Mouse (Mus musculus) forebrain, postnatal 0 days (tissue): ENCODE data around the gene Nos1ap. TPM values are rescaled to one million over a fixed set of nuclear protein-coding genes. Genes with fewer than 3 reads are reported as not detected.

ENCODE experiments used
- ATAC-seq: fragments of 200-750 bp; cut with Nextera tagmentation; 2 replicates; pipeline ENCODE4 v1.8.0; 2017; ENCODE audit warnings: mild to moderate bottlenecking, moderate library complexity
- DNase-seq: peaks from one replicate; pipeline ENCODE4 v3.0.0-alpha.2; 2015
- H3K27ac ChIP-seq: fragments of 300-500 bp; sonication (generic); 2 replicates; pipeline ENCODE4 v1.5.1; 2014; ENCODE audit warnings: low read depth, mild to moderate bottlenecking, antibody characterized with exemption, low read length, moderate library complexity, mixed read lengths
- H3K27me3 ChIP-seq: fragments of 300-500 bp; sonication (generic); 2 replicates; pipeline ENCODE4 v1.6.1; 2014; ENCODE audit warnings: mild to moderate bottlenecking, low read length, mixed read lengths; ENCODE audit not compliant: insufficient read depth
- H3K36me3 ChIP-seq: fragments of 300-500 bp; sonication (generic); 2 replicates; pipeline ENCODE4 v1.6.1; 2014; ENCODE audit warnings: mild to moderate bottlenecking, moderate library complexity; ENCODE audit not compliant: insufficient read depth
- H3K4me1 ChIP-seq: fragments of 300-500 bp; sonication (generic); 2 replicates; pipeline ENCODE4 v1.6.1; 2014; ENCODE audit warnings: antibody characterized with exemption; ENCODE audit not compliant: insufficient read depth
- H3K4me2 ChIP-seq: fragments of 300-500 bp; sonication (generic); 2 replicates; pipeline ENCODE4 v1.6.1; 2014; ENCODE audit warnings: low read depth, mild to moderate bottlenecking, moderate library complexity
- H3K4me3 ChIP-seq: fragments of 300-500 bp; sonication (generic); 2 replicates; pipeline ENCODE4 v1.5.1; 2014; ENCODE audit warnings: low read depth, low read length, mixed read lengths
- H3K9ac ChIP-seq: fragments of 300-500 bp; sonication (generic); 2 replicates; pipeline ENCODE4 v1.6.1; 2014; ENCODE audit warnings: mild to moderate bottlenecking
- H3K9me3 ChIP-seq: fragments of 300-500 bp; sonication (generic); 2 replicates; pipeline ENCODE4 v1.6.1; 2016; ENCODE audit warnings: low read length
- CTCF ChIP-seq: sonication (generic); IDR thresholded peaks from 2 replicates; pipeline ENCODE4 v1.5.1; 2016; ENCODE audit warnings: antibody characterized with exemption, control low read depth, low read depth
- WGBS: fragments of 180-500 bp; shearing (Covaris S2); extraction: QIAGEN DNeasy Blood & Tissue Kit; methylation state at CpG from one replicate; pipeline ENCODE4 v1.1.7; 2014; 5-methylcytosine and 5-hydroxymethylcytosine counted together
- polyA plus RNA-seq: library from polyadenylated mRNA; unstranded; fragments of >200 nt; fragmentation: Nextera tagmentation; extraction: Ambion mirVana; gene quantifications from 2 replicates; pipeline ENCODE4 v1.2.1, GENCODE M21; 2015
- total RNA-seq: library from RNA; depleted of rRNA; stranded (reverse); fragments of >200 nt; gene quantifications from 2 replicates; pipeline ENCODE4 v1.2.3, GENCODE M21; 2014

Gene Nos1ap
- total and polyA plus RNA-seq, 2 experiments from 2014 or later = 12.4 to 14.8 TPM

DNA sequence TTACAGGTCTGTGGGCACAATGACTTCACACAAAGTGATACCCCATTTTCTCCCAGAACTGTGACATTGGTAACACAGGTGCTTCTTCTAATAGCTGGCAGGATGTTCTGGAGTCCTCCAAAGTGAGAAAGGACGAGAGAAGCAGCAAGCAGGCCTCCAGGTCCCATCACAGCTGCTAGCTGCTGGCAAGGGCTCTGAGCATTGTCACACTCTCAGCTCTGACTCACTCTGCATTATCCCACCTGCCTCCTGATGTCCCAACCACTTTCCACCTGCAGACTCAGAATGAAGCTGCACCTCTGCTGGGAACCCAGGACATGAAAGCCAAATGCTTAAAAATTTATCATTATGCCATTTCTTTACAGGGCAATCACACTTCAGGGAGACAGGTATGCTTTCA, 195.0 kb downstream of the Nos1ap start:
- no peaks in the 10 kb centered on the region for H3K27me3 ChIP-seq
- no peak overlapping the region for H3K27ac ChIP-seq
- no peak overlapping the region for H3K9ac ChIP-seq
- no peak for TF ChIP-seq CTCF
- no peaks in the 10 kb centered on the region for H3K4me1 ChIP-seq
- DNase-seq (no peak), ATAC-seq (no peak)
- H3K9me3 ChIP-seq = no peaks in the 10 kb centered on the region
- H3K4me2 ChIP-seq = no peak overlapping the region
- WGBS = 52% methylated on average over 1 of the region's 1 CpGs
- H3K4me3 ChIP-seq = no peak overlapping the region
- no peaks in the 10 kb centered on the region for H3K36me3 ChIP-seq

DNA sequence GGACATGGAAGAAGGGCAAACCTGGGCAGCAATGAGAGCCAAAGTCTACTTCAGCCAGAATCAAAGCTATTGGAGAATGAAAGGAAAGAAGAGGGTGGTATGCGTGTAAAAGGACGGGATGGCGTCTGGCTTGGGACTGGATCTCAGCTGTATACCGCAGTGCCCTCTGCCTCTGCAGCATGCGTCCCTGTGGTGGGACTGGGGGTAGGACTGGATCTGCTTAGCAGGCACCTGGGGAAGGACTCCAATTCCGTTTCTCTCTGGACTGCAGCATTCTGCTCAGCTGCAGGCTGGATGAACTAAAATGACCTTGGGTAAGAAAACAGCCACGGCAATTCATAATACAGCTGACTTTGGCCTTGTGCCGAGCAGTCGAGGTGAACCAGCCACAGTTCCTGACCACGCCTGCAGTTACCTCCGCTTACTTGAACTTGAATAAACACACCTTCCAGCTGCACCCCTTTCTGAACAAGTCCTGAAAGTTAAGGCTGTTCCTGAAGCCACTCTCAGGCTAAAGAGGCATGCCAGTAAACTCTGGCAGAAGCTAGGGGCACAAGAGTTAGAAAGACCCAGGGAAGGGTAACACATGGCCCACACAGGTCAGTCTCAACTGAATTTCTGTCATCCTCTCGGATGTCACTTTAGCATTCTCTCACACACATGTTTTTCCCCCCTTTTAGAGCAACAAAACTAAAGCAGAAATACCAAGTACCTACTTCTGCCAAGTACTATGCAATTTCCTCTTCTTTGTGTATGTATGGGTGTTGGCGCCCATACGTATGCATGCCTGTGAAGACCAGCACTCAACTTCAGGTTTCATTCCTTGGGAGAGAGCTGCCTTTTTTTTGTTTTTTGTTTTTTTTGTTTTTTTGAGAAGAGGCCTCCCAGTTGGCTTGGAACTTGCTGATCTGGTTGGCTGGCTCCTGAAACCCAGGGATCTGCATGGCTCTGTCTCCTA, 196.6 kb downstream of the Nos1ap start:
- DNase-seq = no peak
- ATAC-seq = no peak
- no peak overlapping the region for H3K4me2 ChIP-seq
- no peak overlapping the region for H3K27ac ChIP-seq
- TF ChIP-seq CTCF = no peak
- H3K4me3 ChIP-seq = no peak overlapping the region
- no peak overlapping the region for H3K9ac ChIP-seq
- WGBS = 80% methylated on average over 14 of the region's 14 CpGs
- H3K4me1 ChIP-seq = no peaks in the 10 kb centered on the region
- no peaks in the 10 kb centered on the region for H3K27me3 ChIP-seq
- H3K9me3 ChIP-seq = no peaks in the 10 kb centered on the region
- no peaks in the 10 kb centered on the region for H3K36me3 ChIP-seq

DNA sequence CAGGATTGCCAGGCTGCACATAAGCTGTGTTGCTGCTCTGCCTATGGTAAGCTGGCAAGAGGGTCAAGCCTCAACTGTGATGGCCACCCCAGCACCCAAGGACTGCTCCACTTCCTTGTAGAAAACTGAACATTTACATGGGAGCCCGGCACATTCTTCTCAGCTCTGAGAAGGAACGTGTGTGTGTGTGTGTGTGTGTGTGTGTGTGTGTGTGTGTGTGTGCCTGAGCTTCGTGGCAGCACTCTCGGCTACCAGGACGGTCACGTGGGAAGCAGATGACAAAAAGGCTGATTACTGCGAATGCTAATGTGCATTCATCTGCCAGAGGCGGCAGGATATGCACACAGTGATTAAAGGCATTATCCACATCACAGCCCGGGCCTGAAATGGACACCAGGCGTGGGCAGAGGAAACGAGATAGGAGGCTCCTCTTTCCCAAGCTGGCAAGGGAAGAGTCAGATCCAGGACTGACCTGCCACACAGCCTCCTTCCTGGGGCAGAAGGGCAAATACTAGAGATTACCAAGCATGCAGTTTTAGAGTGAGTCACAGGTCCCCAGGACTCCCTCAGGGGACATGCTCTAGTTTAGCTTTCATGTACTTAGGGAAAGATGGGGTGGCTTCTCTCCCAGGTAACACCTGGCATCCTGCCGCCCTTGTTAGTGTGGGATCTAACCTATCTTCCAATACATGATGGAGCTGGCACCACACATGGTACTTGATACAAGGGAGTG, 202.3 kb downstream of the Nos1ap start:
- Histone ChIP-seq H3K4me1 (peaks cover 8% of the 10 kb centered on the region; the same call in 1 of the 2 replicates), H3K27me3 (no peaks in the 10 kb centered on the region), H3K27ac (peak overlapping the region; percentile 66), H3K36me3 (no peaks in the 10 kb centered on the region), H3K4me2 (no peak overlapping the region), H3K9me3 (no peaks in the 10 kb centered on the region), H3K9ac (no peak overlapping the region), H3K4me3 (no peak overlapping the region)
- ATAC-seq (peak; percentile 93), DNase-seq (peak; percentile 83)
- peak; percentile 52 for TF ChIP-seq CTCF
- 13% methylated on average over 12 of the region's 12 CpGs for WGBS

DNA sequence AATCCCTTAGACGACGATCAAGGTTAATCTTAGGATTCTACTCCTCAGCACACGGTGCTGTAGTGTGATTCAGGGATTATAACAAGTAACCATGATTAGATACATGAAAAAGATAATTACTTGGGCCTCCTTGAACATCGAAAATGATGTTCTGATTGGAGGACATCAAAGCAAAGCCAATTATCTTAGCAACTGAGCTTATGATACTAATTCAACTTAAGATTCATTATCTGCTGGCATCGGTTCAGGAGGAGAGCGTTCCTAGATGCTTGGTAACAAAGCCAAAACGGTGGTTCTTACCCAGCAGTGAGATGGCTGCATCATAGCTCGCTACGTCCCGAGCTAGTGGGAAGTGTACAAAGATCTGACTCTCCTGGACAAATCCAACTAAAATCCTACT, 204.2 kb downstream of the Nos1ap start:
- ATAC-seq (peak; percentile 13; the same call in 1 of the 2 replicates), DNase-seq (peak; percentile 46)
- H3K4me2 ChIP-seq = no peak overlapping the region
- H3K36me3 ChIP-seq = no peaks in the 10 kb centered on the region
- H3K4me3 ChIP-seq = no peak overlapping the region
- no peak overlapping the region for H3K27ac ChIP-seq
- H3K4me1 ChIP-seq = peaks cover 8% of the 10 kb centered on the region; the same call in 1 of the 2 replicates
- no peak overlapping the region for H3K9ac ChIP-seq
- no peaks in the 10 kb centered on the region for H3K27me3 ChIP-seq
- TF ChIP-seq CTCF = no peak
- no peaks in the 10 kb centered on the region for H3K9me3 ChIP-seq
- 36% methylated on average over 10 of the region's 10 CpGs for WGBS

DNA sequence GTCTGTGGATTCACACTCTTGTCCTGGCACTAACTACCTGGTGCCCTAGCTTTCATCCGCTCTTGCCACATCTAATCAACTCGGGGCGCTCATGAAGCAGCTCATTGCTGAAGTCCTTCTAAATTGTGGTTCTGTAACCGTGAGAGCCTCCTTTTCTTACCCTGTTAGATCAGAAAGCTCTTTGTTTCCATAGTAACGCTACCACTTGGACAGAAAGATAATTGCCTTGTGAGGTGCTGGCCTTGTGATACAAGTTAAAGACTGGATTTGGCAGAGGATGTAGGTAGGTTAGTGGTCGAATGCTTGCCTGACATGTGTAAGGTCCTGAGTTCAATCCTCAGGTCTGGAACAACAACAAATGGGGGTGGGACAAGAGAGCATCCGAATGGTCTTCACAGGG, 206.1 kb downstream of the Nos1ap start:
- no peaks in the 10 kb centered on the region for H3K27me3 ChIP-seq
- ATAC-seq (no peak), DNase-seq (no peak)
- no peak for TF ChIP-seq CTCF
- no peak overlapping the region for H3K9ac ChIP-seq
- peaks cover 8% of the 10 kb centered on the region; the same call in 1 of the 2 replicates for H3K4me1 ChIP-seq
- H3K9me3 ChIP-seq = no peaks in the 10 kb centered on the region
- H3K4me2 ChIP-seq = no peak overlapping the region
- H3K4me3 ChIP-seq = no peak overlapping the region
- no peak overlapping the region for H3K27ac ChIP-seq
- H3K36me3 ChIP-seq = no peaks in the 10 kb centered on the region
- WGBS = 53% methylated on average over 7 of the region's 7 CpGs

DNA sequence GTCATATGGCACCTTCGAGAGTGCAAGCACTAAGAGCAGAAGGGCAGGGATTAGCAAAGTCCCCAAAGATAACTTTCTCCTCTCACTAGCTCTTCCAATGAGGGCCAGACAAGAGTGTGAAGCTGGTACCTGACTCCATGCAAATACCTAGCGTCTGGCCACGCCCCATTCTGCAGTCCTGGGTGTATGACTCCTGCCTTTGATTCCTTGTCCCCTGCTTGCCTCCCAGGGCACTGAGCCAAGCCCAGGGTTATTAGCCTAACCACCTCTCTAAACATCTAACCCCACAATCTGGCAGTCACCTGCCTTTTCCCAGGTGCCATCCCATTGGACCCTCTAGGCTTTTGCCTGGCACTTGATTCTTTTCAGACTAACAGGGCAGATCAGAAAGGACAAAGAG, 208.2 kb downstream of the Nos1ap start:
- no peak for DNase-seq
- 23% methylated on average over 3 of the region's 3 CpGs for WGBS
- H3K27me3 ChIP-seq = no peaks in the 10 kb centered on the region

DNA sequence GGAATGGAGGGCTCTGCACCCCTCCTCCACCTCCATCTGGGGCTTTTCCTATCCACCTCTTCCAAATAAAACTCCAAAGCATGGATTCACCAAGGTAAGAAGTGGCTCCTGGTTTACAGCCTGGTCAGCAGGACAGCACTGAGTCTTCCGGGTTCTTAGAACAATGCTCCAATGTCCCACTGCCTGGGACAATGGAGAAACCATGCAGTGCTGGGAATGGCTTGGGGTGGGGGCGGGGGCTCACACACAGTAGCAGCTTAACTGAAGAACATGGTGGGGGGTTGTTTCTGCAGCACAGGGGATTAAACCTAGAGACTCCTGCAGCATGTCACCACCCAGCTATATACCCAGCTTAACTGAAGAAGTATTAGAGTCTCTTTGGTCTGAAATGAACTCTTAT, 209.2 kb downstream of the Nos1ap start:
- Histone ChIP-seq H3K9me3 (no peaks in the 10 kb centered on the region), H3K27ac (no peak overlapping the region), H3K4me2 (no peak overlapping the region), H3K27me3 (no peaks in the 10 kb centered on the region), H3K4me3 (no peak overlapping the region), H3K4me1 (no peaks in the 10 kb centered on the region), H3K36me3 (no peaks in the 10 kb centered on the region), H3K9ac (no peak overlapping the region)
- WGBS = 18% methylated on average over 2 of the region's 2 CpGs
- ATAC-seq (no peak), DNase-seq (no peak)
- no peak for TF ChIP-seq CTCF

More for the DNA sequence above, 208.2 kb downstream of the Nos1ap start:
- H3K4me3 ChIP-seq = no peak overlapping the region
- TF ChIP-seq CTCF = no peak
- no peaks in the 10 kb centered on the region for H3K9me3 ChIP-seq
- H3K9ac ChIP-seq = no peak overlapping the region
- ATAC-seq = no peak
- no peak overlapping the region for H3K27ac ChIP-seq
- no peak overlapping the region for H3K4me2 ChIP-seq
- no peaks in the 10 kb centered on the region for H3K36me3 ChIP-seq
- no peaks in the 10 kb centered on the region for H3K4me1 ChIP-seq
